Mouse (Mus musculus): ENCODE measurements at regions not wholly inside any gene's neighbourhood (a gene's known extent, or its start where the extent isn't known, plus 50 kb on each side); places are given as distances from the start of the nearest gene placed in this dataset.

DNA sequence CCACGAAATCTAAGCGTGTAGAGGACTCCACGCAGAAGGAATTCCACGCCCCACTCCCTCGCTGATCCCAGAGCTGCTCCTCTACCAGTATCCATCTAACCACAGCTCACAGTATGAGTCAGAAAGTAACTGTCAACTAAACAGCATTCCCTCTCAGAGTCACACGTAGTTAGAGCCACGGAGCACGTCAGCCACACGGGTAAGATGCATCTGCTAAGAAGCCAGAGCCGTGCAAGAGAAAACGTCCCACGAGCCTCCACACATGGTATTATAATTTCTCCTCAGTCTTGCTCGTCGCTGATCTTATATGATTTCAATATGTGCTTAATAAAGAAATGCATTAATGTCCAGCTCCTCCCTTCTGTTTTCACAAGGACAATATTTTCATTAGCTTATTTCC, 176.1 kb upstream of the Klf7 start:
- Histone ChIP-seq H3K4me3 (ENCODE audit: insufficient read depth, low read depth, low read length) (no peak overlapping the region), H3K9ac (ENCODE audit: low read depth, low read length) (no peak overlapping the region), H3K36me3 (ENCODE audit: control insufficient read depth, insufficient read depth, low read length) (no peaks in the 10 kb centered on the region), H3K27me3 (ENCODE audit: control insufficient read depth, insufficient read depth, low read length) (no peaks in the 10 kb centered on the region), H3K4me1 (ENCODE audit: control insufficient read depth, insufficient read depth, low read length) (no peaks in the 10 kb centered on the region; the same call in 1 of the 2 replicates), H3K79me2 (ENCODE audit: control insufficient read depth, insufficient read depth, low read length) (no peaks in the 10 kb centered on the region), H3K27ac (replicated peaks; ENCODE audit: insufficient read depth, low read depth, low read length) (no peak overlapping the region)
- no peak for TF ChIP-seq CTCF (IDR thresholded peaks at IDR 0.05; ENCODE audit: low read depth, low read length)
- no peak for TF ChIP-seq POLR2A (IDR thresholded peaks at IDR 0.05; ENCODE audit: extremely low read depth, insufficient read depth, low read length)
- DNase-seq (ENCODE audit: extremely low read depth, low read depth, low spot score): no peak
- 90% methylated on average over 14 of the region's 14 CpGs for WGBS

DNA sequence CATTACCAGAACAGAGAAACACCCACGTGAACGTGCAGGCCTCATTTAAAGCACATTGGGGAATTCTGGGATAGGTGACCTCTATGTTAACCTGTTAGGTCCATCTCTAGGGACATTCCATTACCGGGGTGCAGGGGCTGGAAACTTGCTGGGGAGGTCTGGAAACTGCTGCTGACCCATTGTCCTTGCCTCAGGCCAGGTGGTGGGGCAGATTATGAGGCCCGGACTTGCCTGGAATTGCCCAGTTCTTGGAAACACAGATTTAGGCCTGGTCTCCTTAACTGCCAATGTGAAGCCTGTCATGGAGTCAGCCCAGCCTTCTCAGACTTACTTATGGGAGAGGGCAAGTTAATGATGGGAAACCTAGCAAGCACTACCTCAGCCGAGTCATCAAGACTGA, 175.3 kb upstream of the Klf7 start:
- no peak overlapping the region for H3K4me3 ChIP-seq (ENCODE audit: insufficient read depth, low read depth, low read length)
- no peaks in the 10 kb centered on the region for H3K36me3 ChIP-seq (ENCODE audit: control insufficient read depth, insufficient read depth, low read length)
- DNase-seq (ENCODE audit: extremely low read depth, low read depth, low spot score): no peak
- no peaks in the 10 kb centered on the region; the same call in 1 of the 2 replicates for H3K4me1 ChIP-seq (ENCODE audit: control insufficient read depth, insufficient read depth, low read length)
- H3K27ac ChIP-seq (replicated peaks; ENCODE audit: insufficient read depth, low read depth, low read length): no peak overlapping the region
- no peaks in the 10 kb centered on the region for H3K27me3 ChIP-seq (ENCODE audit: control insufficient read depth, insufficient read depth, low read length)
- TF ChIP-seq CTCF (IDR thresholded peaks at IDR 0.05; ENCODE audit: low read depth, low read length): no peak
- no peak for TF ChIP-seq POLR2A (IDR thresholded peaks at IDR 0.05; ENCODE audit: extremely low read depth, insufficient read depth, low read length)
- H3K9ac ChIP-seq (ENCODE audit: low read depth, low read length): no peak overlapping the region
- 93% methylated on average over 5 of the region's 5 CpGs for WGBS
- H3K79me2 ChIP-seq (ENCODE audit: control insufficient read depth, insufficient read depth, low read length): no peaks in the 10 kb centered on the region

DNA sequence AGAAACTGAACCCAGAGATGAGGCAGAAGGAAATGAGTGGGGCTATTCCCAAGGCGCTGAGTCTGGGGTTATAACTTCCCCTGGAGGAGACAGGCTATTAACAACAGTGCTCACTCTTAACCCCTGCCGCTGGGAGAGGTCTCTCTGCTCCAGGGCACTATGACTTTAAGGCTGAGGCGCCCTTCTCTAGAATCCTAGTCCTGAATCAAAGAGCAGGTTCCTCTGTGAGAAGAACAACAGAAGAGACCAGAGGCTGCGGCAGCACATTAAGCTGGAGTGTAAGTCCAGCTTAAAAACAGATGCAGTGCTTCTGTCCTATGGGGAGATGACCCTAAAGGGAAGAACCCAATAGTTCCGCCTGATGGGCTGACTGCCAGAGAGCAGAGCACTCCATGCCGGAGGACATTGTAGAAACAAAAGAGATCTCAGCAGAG, 173.4 kb upstream of the Klf7 start:
- Histone ChIP-seq H3K27me3 (ENCODE audit: control insufficient read depth, insufficient read depth, low read length) (no peaks in the 10 kb centered on the region), H3K4me3 (ENCODE audit: insufficient read depth, low read depth, low read length) (no peak overlapping the region), H3K4me1 (ENCODE audit: control insufficient read depth, insufficient read depth, low read length) (no peaks in the 10 kb centered on the region; the same call in 1 of the 2 replicates), H3K36me3 (ENCODE audit: control insufficient read depth, insufficient read depth, low read length) (no peaks in the 10 kb centered on the region), H3K79me2 (ENCODE audit: control insufficient read depth, insufficient read depth, low read length) (no peaks in the 10 kb centered on the region), H3K27ac (replicated peaks; ENCODE audit: insufficient read depth, low read depth, low read length) (peak overlapping the region; percentile 58), H3K9ac (ENCODE audit: low read depth, low read length) (no peak overlapping the region)
- TF ChIP-seq POLR2A (IDR thresholded peaks at IDR 0.05; ENCODE audit: extremely low read depth, insufficient read depth, low read length): no peak
- no peak for TF ChIP-seq CTCF (IDR thresholded peaks at IDR 0.05; ENCODE audit: low read depth, low read length)
- WGBS: 59% methylated on average over 6 of the region's 6 CpGs
- DNase-seq (ENCODE audit: extremely low read depth, low read depth, low spot score): peak; percentile 39

GRCm38 (mm10) chr1:64295051-64295450, 173.0 kb upstream of the Klf7 start:
- Histone ChIP-seq H3K79me2 (ENCODE audit: control insufficient read depth, insufficient read depth, low read length) (no peaks in the 10 kb centered on the region), H3K4me3 (ENCODE audit: insufficient read depth, low read depth, low read length) (no peak overlapping the region), H3K36me3 (ENCODE audit: control insufficient read depth, insufficient read depth, low read length) (no peaks in the 10 kb centered on the region), H3K27ac (replicated peaks; ENCODE audit: insufficient read depth, low read depth, low read length) (no peak overlapping the region; the same call in 1 of the 2 replicates), H3K4me1 (ENCODE audit: control insufficient read depth, insufficient read depth, low read length) (no peaks in the 10 kb centered on the region; the same call in 1 of the 2 replicates), H3K27me3 (ENCODE audit: control insufficient read depth, insufficient read depth, low read length) (no peaks in the 10 kb centered on the region), H3K9ac (ENCODE audit: low read depth, low read length) (no peak overlapping the region)
- no peak for DNase-seq (ENCODE audit: extremely low read depth, low read depth, low spot score)
- 74% methylated on average over 7 of the region's 7 CpGs for WGBS
- TF ChIP-seq CTCF (IDR thresholded peaks at IDR 0.05; ENCODE audit: low read depth, low read length): no peak
- TF ChIP-seq POLR2A (IDR thresholded peaks at IDR 0.05; ENCODE audit: extremely low read depth, insufficient read depth, low read length): no peak

DNA sequence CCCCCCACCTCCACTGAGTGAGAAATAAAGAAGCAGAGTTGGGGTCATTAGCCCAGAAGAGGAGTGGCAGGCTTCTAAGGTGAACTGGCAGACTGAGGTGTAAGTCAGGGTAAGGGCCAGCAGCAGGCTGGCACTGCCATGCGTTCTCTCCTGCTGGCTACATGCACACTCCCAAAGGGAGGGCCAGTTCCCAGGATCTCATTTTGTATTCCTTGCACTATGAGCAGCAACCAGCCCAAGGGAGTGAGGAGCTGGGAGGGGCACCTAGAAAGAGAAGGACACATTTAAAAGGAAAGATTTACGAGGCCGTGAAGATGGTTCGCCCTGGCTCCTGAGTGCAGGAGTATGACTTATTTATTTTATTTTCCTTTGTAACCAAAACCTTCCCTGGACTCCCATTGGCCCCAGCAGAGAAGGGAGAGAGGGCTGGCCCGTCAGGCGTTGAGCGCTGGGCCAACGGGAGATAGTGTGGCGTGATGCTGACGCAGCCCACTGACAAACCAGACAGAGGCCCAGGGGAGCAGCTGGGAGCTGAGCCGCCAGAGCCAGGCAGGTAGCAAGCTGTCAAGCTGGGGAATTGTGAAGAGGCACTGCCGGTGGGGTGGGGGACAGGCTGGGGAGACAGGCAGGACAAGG, 166.8 kb upstream of the Klf7 start:
- no peak overlapping the region for H3K9ac ChIP-seq (ENCODE audit: low read depth, low read length)
- WGBS: 67% methylated on average over 12 of the region's 12 CpGs
- no peaks in the 10 kb centered on the region for H3K36me3 ChIP-seq (ENCODE audit: control insufficient read depth, insufficient read depth, low read length)
- no peak overlapping the region for H3K27ac ChIP-seq (replicated peaks; ENCODE audit: insufficient read depth, low read depth, low read length)
- no peak overlapping the region for H3K4me3 ChIP-seq (ENCODE audit: insufficient read depth, low read depth, low read length)
- DNase-seq (ENCODE audit: extremely low read depth, low read depth, low spot score): no peak
- no peaks in the 10 kb centered on the region for H3K79me2 ChIP-seq (ENCODE audit: control insufficient read depth, insufficient read depth, low read length)
- TF ChIP-seq POLR2A (IDR thresholded peaks at IDR 0.05; ENCODE audit: extremely low read depth, insufficient read depth, low read length) (no peak), CTCF (IDR thresholded peaks at IDR 0.05; ENCODE audit: low read depth, low read length) (no peak)
- H3K4me1 ChIP-seq (ENCODE audit: control insufficient read depth, insufficient read depth, low read length): no peaks in the 10 kb centered on the region
- H3K27me3 ChIP-seq (ENCODE audit: control insufficient read depth, insufficient read depth, low read length): no peaks in the 10 kb centered on the region

DNA sequence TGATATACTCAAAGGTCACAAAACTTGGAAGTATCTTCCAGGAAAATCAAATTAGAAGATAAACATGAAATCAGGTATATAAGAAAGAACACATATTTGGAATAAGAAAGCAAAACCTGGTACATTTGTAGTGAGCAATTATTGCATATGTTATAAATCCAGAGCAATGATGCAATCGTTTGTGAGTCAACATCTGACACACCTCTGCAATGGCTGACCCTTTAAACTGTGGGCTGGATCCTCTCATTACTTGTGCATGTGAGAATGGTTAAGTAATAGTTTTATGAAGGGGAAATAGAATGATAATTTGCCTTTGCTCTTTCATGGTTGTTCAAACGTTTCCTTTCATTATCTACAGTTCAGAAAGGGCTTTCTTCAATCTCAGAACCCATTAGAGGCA, 165.0 kb upstream of the Klf7 start:
- no peak for TF ChIP-seq POLR2A (IDR thresholded peaks at IDR 0.05; ENCODE audit: extremely low read depth, insufficient read depth, low read length)
- no peak for TF ChIP-seq CTCF (IDR thresholded peaks at IDR 0.05; ENCODE audit: low read depth, low read length)
- Histone ChIP-seq H3K4me1 (ENCODE audit: control insufficient read depth, insufficient read depth, low read length) (no peaks in the 10 kb centered on the region), H3K4me3 (ENCODE audit: insufficient read depth, low read depth, low read length) (no peak overlapping the region), H3K27me3 (ENCODE audit: control insufficient read depth, insufficient read depth, low read length) (no peaks in the 10 kb centered on the region), H3K79me2 (ENCODE audit: control insufficient read depth, insufficient read depth, low read length) (no peaks in the 10 kb centered on the region), H3K36me3 (ENCODE audit: control insufficient read depth, insufficient read depth, low read length) (no peaks in the 10 kb centered on the region), H3K27ac (replicated peaks; ENCODE audit: insufficient read depth, low read depth, low read length) (no peak overlapping the region), H3K9ac (ENCODE audit: low read depth, low read length) (no peak overlapping the region)
- 59% methylated on average over 2 of the region's 2 CpGs for WGBS
- no peak for DNase-seq (ENCODE audit: extremely low read depth, low read depth, low spot score)

Measured in liver, adult 2 months (tissue).